Mouse (Mus musculus): ENCODE measurements around the gene Ctrb1.

- TF ChIP-seq CTCF (conservative IDR thresholded peaks at IDR 0.05; ENCODE audit: insufficient read depth, insufficient read length, low read depth, low read length): no peak
- no peak for TF ChIP-seq POLR2A (IDR thresholded peaks at IDR 0.05; ENCODE audit: low read depth, low read length)
These were observed 20.1 kb upstream of the Ctrb1 start for GRCm38 (mm10) chr8:111710777-111711485.

Measured in kidney, adult 2 months (tissue).